Mouse (Mus musculus) lung, adult 2 months (tissue): ENCODE data around the gene Trim26. TPM values are rescaled to one million over a fixed set of nuclear protein-coding genes. Genes with fewer than 3 reads are reported as not detected.
A peak's percentile ranks its signal among the peaks of the same experiment; 100 is the strongest.
"Not testable (repeated sequence)": the region's sequence is repeated elsewhere in the genome, so short reads cannot be mapped to it uniquely, and the experiment has no call there.

Experiments
- DNase-seq: peaks from one replicate; pipeline ENCODE4 v3.0.0; 2022
- H3K4me1 ChIP-seq: fragments of 200-500 bp; 2 replicates; pipeline ENCODE4 v1.6.1; 2011; ENCODE audit warnings: low read length; ENCODE audit not compliant: control insufficient read depth, insufficient read depth
- H3K4me3 ChIP-seq: fragments of 200-500 bp; replicated peaks from 2 replicates; pipeline ENCODE3; 2011; ENCODE audit warnings: low read depth, mild to moderate bottlenecking, control low read depth, low read length; ENCODE audit errors: extremely low read depth
- CTCF ChIP-seq: fragments of 200-500 bp; IDR thresholded peaks from 2 replicates; pipeline ENCODE4 v1.5.1; 2011; ENCODE audit warnings: mild to moderate bottlenecking, low read length, control low read depth; ENCODE audit not compliant: insufficient read depth
- POLR2A ChIP-seq: fragments of 200-500 bp; IDR thresholded peaks from 2 replicates; pipeline ENCODE4 v1.6.1; 2011; ENCODE audit warnings: low read depth, mild to moderate bottlenecking, control low read depth, low read length, borderline replicate concordance; ENCODE audit errors: extremely low read depth
- WGBS: fragments of 180-500 bp; shearing (Covaris S2); methylation state at CpG from one replicate; pipeline ENCODE4 v1.1.7; 2018; 5-methylcytosine and 5-hydroxymethylcytosine counted together
- polyA plus RNA-seq: library from polyadenylated mRNA; depleted of rRNA; stranded (reverse); fragments of >200 nt; gene quantifications from 2 replicates; pipeline ENCODE4 v1.2.3, GENCODE M21; 2012; rRNA removed

Trim26 gene
- polyA plus RNA-seq, result 34.5 and 48.7 TPM in 2 replicates

- TF ChIP-seq CTCF (no peak), POLR2A (peak; percentile 71; the same call in 1 of the 2 replicates)
- H3K4me1 ChIP-seq, result peaks cover 3% of the 10 kb centered on the region; the same call in 1 of the 2 replicates
- 1% methylated on average over 58 of the region's 58 CpGs for WGBS
- peak within 1 kb of the TSS; percentile 88 for H3K4me3 ChIP-seq
- DNase-seq, result peak; percentile 98
Observed at GRCm38 (mm10) chr17:36836874-36837647, at the start of gene Trim26. Gene Trim26 (plus strand): TSS chr17:36837134.

GRCm38 (mm10) chr17:36788351-36788750 is 48.6 kb upstream of the Trim26 start:
- H3K4me1 ChIP-seq, result no peaks in the 10 kb centered on the region
- TF ChIP-seq CTCF, result no peak
- no peak for TF ChIP-seq POLR2A
- H3K4me3 ChIP-seq, result no peak overlapping the region
- WGBS, result 76% methylated on average over 2 of the region's 2 CpGs
- DNase-seq, result no peak

DNA sequence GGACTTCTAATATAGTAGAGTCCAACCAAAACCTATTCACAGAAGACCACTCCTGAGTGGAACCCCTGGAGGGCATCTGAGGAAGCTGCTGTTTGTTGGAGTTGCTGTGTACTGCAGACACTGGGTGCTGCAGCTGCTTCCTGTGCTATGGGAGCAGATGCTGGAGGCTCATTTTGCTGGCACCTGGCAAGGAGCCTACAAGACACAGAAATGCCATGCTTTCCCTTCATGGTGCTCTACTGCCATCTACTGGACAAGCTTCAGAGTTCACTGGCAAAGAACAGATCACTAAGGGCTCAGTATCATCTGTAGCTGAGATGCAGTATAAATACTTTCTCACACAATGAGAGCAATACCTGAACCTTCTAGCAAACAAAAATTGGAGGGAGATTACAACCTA is 48.1 kb upstream of the Trim26 start:
- H3K4me3 ChIP-seq, H3K4me1 ChIP-seq: not testable (repeated sequence)
- DNase-seq, result peak; percentile 28
- TF ChIP-seq CTCF, result peak; percentile 46

DNA sequence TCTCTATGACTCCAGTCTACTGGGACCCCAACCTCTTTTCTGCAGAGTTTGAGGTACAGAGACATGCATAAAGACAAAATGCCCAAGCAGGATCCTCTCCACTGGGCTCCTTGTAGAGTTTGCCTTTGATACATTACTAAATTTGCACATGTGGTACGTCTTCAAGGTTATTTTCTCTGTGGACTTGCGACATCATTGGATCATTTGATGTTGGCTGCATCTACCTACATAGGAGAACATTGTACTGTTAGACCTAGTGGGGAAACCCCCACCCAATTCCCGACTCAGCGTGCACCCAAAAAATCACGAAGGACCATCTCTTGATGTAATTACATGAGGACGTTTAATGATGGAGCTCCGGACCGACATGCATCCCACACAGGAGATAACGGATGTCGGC is 37.4 kb upstream of the Trim26 start:
- WGBS, result 71% methylated on average over 10 of the region's 10 CpGs
- H3K4me3 ChIP-seq, result no peak overlapping the region
- TF ChIP-seq CTCF (no peak), POLR2A (no peak)
- no peaks in the 10 kb centered on the region for H3K4me1 ChIP-seq
- DNase-seq, result no peak

DNA sequence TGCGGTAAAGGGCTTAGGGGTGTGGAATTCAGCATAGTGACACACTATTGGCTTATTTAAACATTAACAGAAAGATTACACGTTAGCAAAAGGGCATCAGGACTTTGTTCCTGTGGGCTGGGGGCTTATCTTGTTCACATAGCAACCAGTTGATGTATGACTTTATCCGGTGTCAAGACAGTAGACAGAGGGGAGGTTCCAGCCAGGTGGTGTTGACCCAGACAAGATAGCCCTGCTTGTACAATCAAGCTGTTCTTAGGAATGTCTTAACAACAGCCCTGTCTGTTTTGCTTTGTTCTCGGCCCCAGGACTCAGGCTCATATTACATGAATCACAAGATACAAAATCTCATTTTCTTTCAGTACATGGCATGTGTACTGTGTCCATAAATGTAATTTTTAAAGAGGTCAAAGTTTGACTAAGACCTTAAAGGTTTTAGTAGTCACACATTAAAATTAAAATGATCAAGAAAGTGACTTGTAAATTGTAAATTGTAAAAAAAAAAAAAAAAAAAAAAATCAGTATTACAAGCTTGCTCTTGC is 36.9 kb upstream of the Trim26 start:
- H3K4me3 ChIP-seq, DNase-seq: not testable (repeated sequence)
- 21% methylated on average over 4 of the region's 4 CpGs for WGBS

GRCm38 (mm10) chr17:36811871-36812270 is 25.1 kb upstream of the Trim26 start, which contains the start of gene H2-M10.6:
Gene H2-M10.6 (plus strand): TSS chr17:36812171.
- H3K4me1 ChIP-seq, result no peaks in the 10 kb centered on the region
- no peak for TF ChIP-seq CTCF
- no peak for TF ChIP-seq POLR2A
- H3K4me3 ChIP-seq, result no peak within 1 kb of the TSS
- DNase-seq, result no peak

More for the DNA sequence above, 36.9 kb upstream of the Trim26 start:
- H3K4me1 ChIP-seq, result not testable (repeated sequence)

- peak; percentile 79 for TF ChIP-seq CTCF
- TF ChIP-seq POLR2A, result no peak
- Histone ChIP-seq H3K4me1 (no peaks in the 10 kb centered on the region), H3K4me3 (no peak overlapping the region)
- DNase-seq, result peak; percentile 54
Observed at GRCm38 (mm10) chr17:36824005-36824404, 12.9 kb upstream of the Trim26 start.

DNA sequence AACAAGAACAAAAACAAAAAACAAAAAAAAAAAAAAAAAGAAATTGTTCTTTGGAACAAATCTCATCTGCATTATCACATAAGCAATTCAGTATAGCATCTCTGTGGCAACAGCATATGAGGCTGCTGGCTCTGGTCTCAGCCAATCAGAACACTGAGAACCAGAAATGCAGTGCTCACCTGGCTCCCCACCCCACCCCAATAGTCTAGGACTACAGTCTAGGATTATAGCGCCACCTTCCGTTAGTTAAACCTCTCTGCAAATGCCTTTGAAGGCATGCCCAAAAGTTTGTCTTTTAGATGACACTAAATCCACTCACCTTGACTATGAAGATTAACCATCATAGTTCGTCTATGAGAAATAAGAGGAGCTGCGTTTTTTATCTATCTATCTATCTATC is 11.4 kb upstream of the Trim26 start:
- no peak for DNase-seq
- TF ChIP-seq POLR2A, result no peak
- TF ChIP-seq CTCF, result no peak
- WGBS, result 16% methylated on average over 4 of the region's 4 CpGs
- H3K4me1 ChIP-seq, result no peaks in the 10 kb centered on the region
- H3K4me3 ChIP-seq, result no peak overlapping the region

DNA sequence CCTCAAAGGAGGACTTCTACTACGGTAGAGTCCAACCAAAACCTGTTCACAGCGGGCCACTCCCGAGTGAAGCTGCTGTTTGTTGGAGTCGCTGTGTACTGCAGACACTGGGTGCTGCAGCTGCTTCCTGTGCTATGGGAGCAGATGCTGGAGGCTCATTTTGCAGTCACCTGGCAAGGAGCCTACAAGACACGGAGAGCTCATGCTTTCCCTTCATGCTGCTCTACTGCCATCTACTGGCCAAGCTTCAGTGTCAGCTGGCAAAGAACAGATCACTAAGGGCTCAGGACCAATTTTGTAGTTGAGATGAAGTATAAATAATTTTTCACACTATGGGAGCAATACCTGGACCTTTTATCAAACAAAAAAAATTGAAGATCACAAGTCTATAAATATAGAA is 10.9 kb upstream of the Trim26 start:
- not testable (repeated sequence) for H3K4me3 ChIP-seq, H3K4me1 ChIP-seq
- peak; percentile 60 for DNase-seq
- WGBS, result 8% methylated on average over 5 of the region's 5 CpGs
- TF ChIP-seq CTCF, result peak; percentile 59

DNA sequence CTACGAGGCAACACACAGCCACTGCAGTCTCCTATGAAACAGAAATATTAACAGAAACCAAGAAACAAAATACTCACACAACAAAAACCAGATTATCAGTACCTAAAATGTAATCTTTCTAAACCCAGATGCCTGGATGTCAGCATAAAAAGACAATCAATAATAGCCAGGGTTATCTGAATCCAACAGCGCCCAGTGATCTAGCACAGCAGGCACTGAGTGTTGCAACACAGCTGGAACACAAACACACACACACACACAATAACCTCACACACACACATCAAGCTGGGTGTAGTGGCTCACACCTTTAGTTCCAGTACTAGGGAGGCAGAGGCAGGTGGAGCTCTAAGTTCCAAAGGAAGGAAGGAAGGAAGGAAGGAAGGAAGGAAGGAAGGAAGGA is 8.4 kb upstream of the Trim26 start:
- Histone ChIP-seq H3K4me3 (no peak overlapping the region), H3K4me1 (no peaks in the 10 kb centered on the region)
- DNase-seq, result no peak
- TF ChIP-seq CTCF (no peak), POLR2A (no peak)
- 84% methylated on average over 2 of the region's 2 CpGs for WGBS
